Mouse (Mus musculus): Measurements from ENCODE around the gene Tmem79. TPM values are rescaled to one million over a fixed set of nuclear protein-coding genes. Genes with fewer than 3 reads are reported as not detected.
"Not testable (repeated sequence)": the region's sequence is repeated elsewhere in the genome, so short reads cannot be mapped to it uniquely, and the experiment has no call there.

The Tmem79 gene
- total RNA-seq, 1 experiment: 24.3 TPM

GRCm38 (mm10) chr3:88287110-88287509 is 48.8 kb downstream of the Tmem79 start, which contains the start of gene Gm38392:
TSS of gene Gm38392 (minus strand) at chr3:88287210.
- no peak within 1 kb of the TSS for H3K27ac ChIP-seq (ENCODE audit: insufficient read depth, low read depth, low read length, poor library complexity, severe bottlenecking)
- in situ Hi-C loops (cut with MboI; ENCODE audit: low sequenced_read_pairs in 2 of 2, unreplicated experiment in 2 of 2): no loop called here
- no peak for DNase-seq (ENCODE audit: low read depth, low spot score)

GRCm38 (mm10) chr3:88285565-88285895 is 50.4 kb downstream of the Tmem79 start:
- H3K4me3 ChIP-seq (ENCODE audit: insufficient read depth in 1 of 2, low read depth in 1 of 2, low read length in 2 of 2, poor library complexity in 1 of 2, severe bottlenecking in 1 of 2); in situ Hi-C loops (cut with MboI; ENCODE audit: low sequenced_read_pairs in 2 of 2, unreplicated experiment in 2 of 2); H3K9me3 ChIP-seq (ENCODE audit: control insufficient read depth, insufficient read depth, low read depth, low read length); H3K36me3 ChIP-seq (ENCODE audit: control insufficient read depth, insufficient read depth, low read length, poor library complexity, severe bottlenecking); H3K9ac ChIP-seq (ENCODE audit: insufficient read depth, low read depth, low read length, poor library complexity, severe bottlenecking); DNase-seq (ENCODE audit: low read depth, low spot score); H3K27ac ChIP-seq (ENCODE audit: insufficient read depth, low read depth, low read length, poor library complexity, severe bottlenecking): not testable (repeated sequence)
- TF ChIP-seq ZNF384 (IDR thresholded peaks at IDR 0.05; ENCODE audit: low read depth, low read length): peak; percentile 87
- peaks cover 9 to 13% of the 10 kb centered on the region in 2 experiments for H3K4me1 ChIP-seq (ENCODE audit: control insufficient read depth in 2 of 2, insufficient read depth in 2 of 2, low read length in 2 of 2, poor library complexity in 1 of 2)

More at GRCm38 (mm10) chr3:88287110-88287509, 48.8 kb downstream of the Tmem79 start, which contains the start of gene Gm38392:
- Histone ChIP-seq H3K9ac (ENCODE audit: insufficient read depth, low read depth, low read length, poor library complexity, severe bottlenecking) (no peak within 1 kb of the TSS), H3K4me1 (ENCODE audit: control insufficient read depth in 2 of 2, insufficient read depth in 2 of 2, low read length in 2 of 2, poor library complexity in 1 of 2) (peaks cover 3 to 8% of the 10 kb centered on the region in 2 experiments), H3K36me3 (ENCODE audit: control insufficient read depth, insufficient read depth, low read length, poor library complexity, severe bottlenecking) (peaks cover 9% of the 10 kb centered on the region; the same call in 1 of the 2 replicates), H3K9me3 (ENCODE audit: control insufficient read depth, insufficient read depth, low read depth, low read length) (no peaks in the 10 kb centered on the region), H3K4me3 (ENCODE audit: insufficient read depth in 1 of 2, low read depth in 1 of 2, low read length in 2 of 2, poor library complexity in 1 of 2, severe bottlenecking in 1 of 2) (no peak within 1 kb of the TSS)
- TF ChIP-seq ZNF384 (IDR thresholded peaks at IDR 0.05; ENCODE audit: low read depth, low read length) (no peak), HCFC1 (IDR thresholded peaks at IDR 0.05; ENCODE audit: borderline replicate concordance, insufficient read depth, low read length) (no peak), MAFK (IDR thresholded peaks at IDR 0.05; ENCODE audit: insufficient read depth, low read depth, low read length) (no peak), CHD2 (IDR thresholded peaks at IDR 0.05; ENCODE audit: low read depth, low read length) (no peak), ZC3H11A (IDR thresholded peaks at IDR 0.05; ENCODE audit: borderline replicate concordance, low read depth, low read length) (no peak)

- DNase-seq (ENCODE audit: low read depth, low spot score); H3K9me3 ChIP-seq (ENCODE audit: control insufficient read depth, insufficient read depth, low read depth, low read length); in situ Hi-C loops (cut with MboI; ENCODE audit: low sequenced_read_pairs in 2 of 2, unreplicated experiment in 2 of 2); H3K4me3 ChIP-seq (ENCODE audit: insufficient read depth in 1 of 2, low read depth in 1 of 2, low read length in 2 of 2, poor library complexity in 1 of 2, severe bottlenecking in 1 of 2); H3K36me3 ChIP-seq (ENCODE audit: control insufficient read depth, insufficient read depth, low read length, poor library complexity, severe bottlenecking); H3K9ac ChIP-seq (ENCODE audit: insufficient read depth, low read depth, low read length, poor library complexity, severe bottlenecking): not testable (repeated sequence)
- Histone ChIP-seq H3K27ac (ENCODE audit: insufficient read depth, low read depth, low read length, poor library complexity, severe bottlenecking) (0 out of 2 replicates have a peak overlapping the region, but pooled peaks have one; percentile 63), H3K4me1 (ENCODE audit: control insufficient read depth in 2 of 2, insufficient read depth in 2 of 2, low read length in 2 of 2, poor library complexity in 1 of 2) (peaks cover 10 to 14% of the 10 kb centered on the region in 2 experiments)
Observed at GRCm38 (mm10) chr3:88284815-88285564, 51.0 kb downstream of the Tmem79 start.

GRCm38 (mm10) chr3:88281141-88281916 is 54.6 kb downstream of the Tmem79 start:
- H3K27ac ChIP-seq (ENCODE audit: insufficient read depth, low read depth, low read length, poor library complexity, severe bottlenecking): peak overlapping the region; percentile 92
- in situ Hi-C loops (cut with MboI; ENCODE audit: low sequenced_read_pairs in 2 of 2, unreplicated experiment in 2 of 2); DNase-seq (ENCODE audit: low read depth, low spot score); H3K9me3 ChIP-seq (ENCODE audit: control insufficient read depth, insufficient read depth, low read depth, low read length); H3K36me3 ChIP-seq (ENCODE audit: control insufficient read depth, insufficient read depth, low read length, poor library complexity, severe bottlenecking): not testable (repeated sequence)
- peaks cover 16 to 20% of the 10 kb centered on the region in 2 experiments for H3K4me1 ChIP-seq (ENCODE audit: control insufficient read depth in 2 of 2, insufficient read depth in 2 of 2, low read length in 2 of 2, poor library complexity in 1 of 2)
- peak overlapping the region; percentile 11 to 40; a peak in 3 of 4 replicates for H3K4me3 ChIP-seq (ENCODE audit: insufficient read depth in 1 of 2, low read depth in 1 of 2, low read length in 2 of 2, poor library complexity in 1 of 2, severe bottlenecking in 1 of 2)
- H3K9ac ChIP-seq (ENCODE audit: insufficient read depth, low read depth, low read length, poor library complexity, severe bottlenecking): peak overlapping the region; percentile 45; the same call in 1 of the 2 replicates

- in situ Hi-C loops (cut with MboI; ENCODE audit: low sequenced_read_pairs in 2 of 2, unreplicated experiment in 2 of 2): no loop called here
- no peaks in the 10 kb centered on the region for H3K9me3 ChIP-seq (ENCODE audit: control insufficient read depth, insufficient read depth, low read depth, low read length)
- H3K9ac ChIP-seq (ENCODE audit: insufficient read depth, low read depth, low read length, poor library complexity, severe bottlenecking): peak overlapping the region; percentile 54; the same call in 1 of the 2 replicates
- DNase-seq (ENCODE audit: low read depth, low spot score): no peak
- peak overlapping the region; percentile 92 for H3K27ac ChIP-seq (ENCODE audit: insufficient read depth, low read depth, low read length, poor library complexity, severe bottlenecking)
- H3K4me3 ChIP-seq (ENCODE audit: insufficient read depth in 1 of 2, low read depth in 1 of 2, low read length in 2 of 2, poor library complexity in 1 of 2, severe bottlenecking in 1 of 2): peak overlapping the region in 1 of 2 experiments; percentile 45; a peak in 2 of 4 replicates
- no peak for TF ChIP-seq HCFC1 (IDR thresholded peaks at IDR 0.05; ENCODE audit: borderline replicate concordance, insufficient read depth, low read length)
- peak; percentile 54 for TF ChIP-seq CHD2 (IDR thresholded peaks at IDR 0.05; ENCODE audit: low read depth, low read length)
- peaks cover 2% of the 10 kb centered on the region; the same call in 1 of the 2 replicates for H3K36me3 ChIP-seq (ENCODE audit: control insufficient read depth, insufficient read depth, low read length, poor library complexity, severe bottlenecking)
- H3K4me1 ChIP-seq (ENCODE audit: control insufficient read depth in 2 of 2, insufficient read depth in 2 of 2, low read length in 2 of 2, poor library complexity in 1 of 2): peaks cover 16 to 20% of the 10 kb centered on the region in 2 experiments
Observed at GRCm38 (mm10) chr3:88280035-88280434, 55.9 kb downstream of the Tmem79 start.

Other genes starting within 250 kb of the Tmem79 start
- gene Mef2d, start 193.8 kb downstream of the Tmem79 start, total RNA-seq (2012; rRNA removed): 8.8 and 10.4 TPM in 2 replicates
- 3.4 and 4.6 TPM in 2 replicates for gene Rhbg, start 81.4 kb downstream of the Tmem79 start, total RNA-seq (2012; rRNA removed)
- gene Gm38392, start 48.9 kb downstream of the Tmem79 start, total RNA-seq (2012; rRNA removed): 2.4 and 2.9 TPM in 2 replicates
- 8.4 and 16.7 TPM in 2 replicates for gene Tsacc, start 39.1 kb downstream of the Tmem79 start, total RNA-seq (2012; rRNA removed)
- 793 and 920 TPM in 2 replicates for gene Cct3, start 39.0 kb downstream of the Tmem79 start, total RNA-seq (2012; rRNA removed)
- 147 and 226 TPM in 2 replicates for gene Glmp, start 11.1 kb downstream of the Tmem79 start, total RNA-seq (2012; rRNA removed)
- gene Smg5, start 112 bp upstream of the Tmem79 start, total RNA-seq (2012; rRNA removed): 182 and 230 TPM in 2 replicates
- gene Paqr6, start 28.4 kb upstream of the Tmem79 start, total RNA-seq (2012; rRNA removed): 1.6 and 2.2 TPM in 2 replicates
- gene Bglap3, start 36.6 kb upstream of the Tmem79 start, total RNA-seq (2012; rRNA removed): 2.6 and 3.2 TPM in 2 replicates
- gene Bglap2, start 42.6 kb upstream of the Tmem79 start, total RNA-seq (2012; rRNA removed): not detected in 2 replicates
- not detected in 2 replicates for gene Bglap, start 48.3 kb upstream of the Tmem79 start, total RNA-seq (2012; rRNA removed)
- 89.5 and 97.0 TPM in 2 replicates for gene Pmf1, start 74.2 kb upstream of the Tmem79 start, total RNA-seq (2012; rRNA removed)
- 13.6 and 17.1 TPM in 2 replicates for gene Slc25a44, start 89.0 kb upstream of the Tmem79 start, total RNA-seq (2012; rRNA removed)
- 8.8 and 10.1 TPM in 2 replicates for gene Sema4a, start 125.0 kb upstream of the Tmem79 start, total RNA-seq (2012; rRNA removed)
- 80.1 and 121 TPM in 2 replicates for gene Lmna, start 173.8 kb upstream of the Tmem79 start, total RNA-seq (2012; rRNA removed)
- gene Mex3a, start 196.2 kb upstream of the Tmem79 start, total RNA-seq (2012; rRNA removed): 24.9 and 29.8 TPM in 2 replicates
- 2.1 and 4.0 TPM in 2 replicates for gene Rab25, start 212.2 kb upstream of the Tmem79 start, total RNA-seq (2012; rRNA removed)
- gene Lamtor2, start 216.9 kb upstream of the Tmem79 start, total RNA-seq (2012; rRNA removed): 108 and 112 TPM in 2 replicates
- 103 and 135 TPM in 2 replicates for gene Ubqln4, start 217.6 kb upstream of the Tmem79 start, total RNA-seq (2012; rRNA removed)
- 827 and 1,221 TPM in 2 replicates for gene Ssr2, start 239.7 kb upstream of the Tmem79 start, total RNA-seq (2012; rRNA removed)

Data from ES-E14 (cell line).